Mouse (Mus musculus) cerebellum, postnatal 4 days (tissue): ENCODE measurements around the gene Kcns1.

ENCODE experiments used
- DNase-seq, 2 experiments: peaks; one replicate each; pipeline ENCODE4 v3.0.0; 2022; ENCODE audit warnings: low spot score in 2 of 2, mixed read lengths in 1 of 2

The Kcns1 gene

GRCm38 (mm10) chr2:164123169-164123766, 47.6 kb downstream of the Kcns1 start:
- no peak for DNase-seq

- no peak for DNase-seq
These were observed 51.4 kb downstream of the Kcns1 start for GRCm38 (mm10) chr2:164119503-164119902.

DNA sequence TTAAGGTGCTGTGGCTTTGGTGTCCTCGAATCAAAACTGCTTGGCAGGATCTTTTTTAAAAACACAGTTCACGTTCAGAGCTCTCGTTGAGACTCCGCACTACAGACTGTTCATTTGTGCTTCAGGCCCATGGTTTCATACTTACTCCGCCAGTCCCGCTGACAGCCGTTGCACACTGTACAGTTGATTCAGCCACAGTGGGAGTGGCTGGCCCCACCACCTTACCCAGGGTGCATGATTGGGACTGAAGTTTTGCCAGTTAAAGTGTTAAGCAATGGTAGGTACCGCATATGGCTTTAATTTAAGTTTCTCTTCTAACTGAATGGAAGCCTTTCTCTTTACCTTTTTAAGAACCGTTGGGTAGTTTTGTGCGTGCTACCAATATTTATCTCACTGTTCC, 55.4 kb downstream of the Kcns1 start:
- DNase-seq, result no peak

DNA sequence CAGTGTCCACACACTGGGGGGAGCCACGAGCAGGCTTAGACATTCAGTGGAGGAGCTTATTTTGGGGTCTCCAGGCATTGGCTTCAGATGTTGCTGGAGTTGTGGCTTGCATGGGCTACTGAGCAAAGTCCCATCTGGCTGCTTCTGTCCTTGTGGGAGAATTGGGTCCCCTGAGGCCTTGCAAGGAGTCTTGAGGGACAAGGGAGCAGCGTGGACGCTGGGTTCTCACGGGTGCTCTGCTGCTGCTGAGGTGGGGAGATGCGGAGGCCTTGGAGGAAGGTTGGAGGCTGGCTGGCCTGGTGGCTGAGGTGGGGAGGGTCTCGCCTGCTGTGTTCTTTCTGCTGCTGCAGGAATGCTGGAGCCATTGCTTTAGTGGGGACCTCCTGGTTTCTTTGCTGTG, 56.9 kb downstream of the Kcns1 start:
- DNase-seq, result no peak
